Mouse (Mus musculus): ENCODE data around the gene Vamp2.

GRCm38 (mm10) chr11:69110319-69111046, 22.2 kb downstream of the Vamp2 start:
- TF ChIP-seq CHD2 (IDR thresholded peaks at IDR 0.05; ENCODE audit: low read depth, low read length), result 0 out of 2 replicates have a peak, but pooled peaks have one; percentile 1
- TF ChIP-seq HCFC1 (IDR thresholded peaks at IDR 0.05; ENCODE audit: borderline replicate concordance, insufficient read depth, low read length), result peak; percentile 53; the same call in 1 of the 2 replicates
- TF ChIP-seq MAFK (IDR thresholded peaks at IDR 0.05; ENCODE audit: insufficient read depth, low read depth, low read length), result peak; percentile 75
- TF ChIP-seq ZC3H11A (IDR thresholded peaks at IDR 0.05; ENCODE audit: borderline replicate concordance, low read depth, low read length), result no peak
